Mouse (Mus musculus): Measurements from ENCODE around the gene Batf3. TPM values are rescaled to one million over a fixed set of nuclear protein-coding genes. Genes with fewer than 3 reads are reported as not detected.

Batf3 gene
- polyA plus RNA-seq, 1 experiment: 18.4 TPM

DNA sequence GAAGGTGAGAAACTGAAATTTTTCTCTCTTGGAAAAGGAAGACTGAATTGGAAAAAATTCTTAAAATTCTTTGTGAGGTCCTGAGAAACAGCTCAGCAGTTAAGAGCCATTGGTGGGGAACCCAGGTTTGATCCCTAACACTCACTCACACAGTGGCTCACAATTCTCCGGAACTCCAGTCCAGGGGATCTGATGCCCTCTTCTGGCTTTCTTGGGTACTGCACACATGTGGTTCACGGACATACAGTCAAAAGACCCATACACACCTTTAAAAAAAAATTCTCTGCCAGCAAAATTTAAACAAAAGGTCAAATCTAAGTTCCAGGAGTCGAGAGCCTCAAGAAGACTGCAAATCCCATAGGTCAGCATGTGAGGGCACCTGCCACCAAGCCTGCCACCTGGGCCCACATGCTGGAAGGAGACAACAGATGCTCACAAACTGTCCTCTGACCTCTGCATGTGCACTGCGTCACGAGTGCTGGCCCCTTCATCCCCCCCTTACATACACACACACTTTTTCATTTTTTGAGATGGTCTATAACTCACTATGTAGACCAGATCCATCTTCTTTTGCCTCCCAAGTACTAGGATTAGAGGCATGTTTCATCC is 12.6 kb upstream of the Batf3 start:
- Histone ChIP-seq H3K27me3 (ENCODE audit: control insufficient read depth, insufficient read depth, low read length) (no peaks in the 10 kb centered on the region), H3K27ac (ENCODE audit: control insufficient read depth, insufficient read depth, low read length) (no peak overlapping the region), H3K4me1 (replicated peaks; ENCODE audit: control insufficient read depth, insufficient read depth, low read length) (no peaks in the 10 kb centered on the region), H3K4me3 (ENCODE audit: control insufficient read depth, insufficient read depth, low read length) (no peak overlapping the region), H3K36me3 (ENCODE audit: control insufficient read depth, insufficient read depth, low read length) (peaks cover 19% of the 10 kb centered on the region; the same call in 1 of the 2 replicates)
- 74% methylated on average over 5 of the region's 5 CpGs for WGBS
- peak; percentile 60 for DNase-seq
- TF ChIP-seq CTCF (IDR thresholded peaks at IDR 0.05; ENCODE audit: borderline replicate concordance, control insufficient read depth, extremely low read depth, insufficient read depth, low read length, poor library complexity): no peak
- TF ChIP-seq POLR2A (IDR thresholded peaks at IDR 0.05; ENCODE audit: control insufficient read depth, extremely low read depth, insufficient read depth, low read length, poor library complexity): no peak

DNA sequence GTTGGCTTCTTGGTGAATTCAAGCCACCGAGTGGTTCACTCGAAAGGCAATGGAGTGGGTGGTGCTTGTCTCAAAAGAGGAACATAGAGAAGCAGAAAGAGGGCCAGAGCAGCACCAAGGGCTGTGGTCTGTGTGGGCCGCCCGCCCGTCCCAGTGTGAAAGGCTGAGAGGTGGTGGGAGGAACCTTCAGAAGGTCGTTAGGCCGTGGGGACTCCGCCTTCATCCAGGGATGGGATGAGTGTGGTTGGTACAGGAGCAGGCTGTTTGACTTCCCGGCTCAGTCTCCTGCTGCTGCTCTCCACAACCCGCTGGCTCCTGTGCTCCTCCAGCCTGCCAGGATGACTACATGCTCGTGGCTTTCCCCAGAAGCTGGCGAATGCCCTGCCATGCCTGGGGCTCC is 12.1 kb upstream of the Batf3 start:
- TF ChIP-seq CTCF (IDR thresholded peaks at IDR 0.05; ENCODE audit: borderline replicate concordance, control insufficient read depth, extremely low read depth, insufficient read depth, low read length, poor library complexity) (no peak), POLR2A (IDR thresholded peaks at IDR 0.05; ENCODE audit: control insufficient read depth, extremely low read depth, insufficient read depth, low read length, poor library complexity) (no peak)
- Histone ChIP-seq H3K4me1 (replicated peaks; ENCODE audit: control insufficient read depth, insufficient read depth, low read length) (no peaks in the 10 kb centered on the region), H3K36me3 (ENCODE audit: control insufficient read depth, insufficient read depth, low read length) (peaks cover 16% of the 10 kb centered on the region; the same call in 1 of the 2 replicates), H3K4me3 (ENCODE audit: control insufficient read depth, insufficient read depth, low read length) (no peak overlapping the region), H3K27me3 (ENCODE audit: control insufficient read depth, insufficient read depth, low read length) (no peaks in the 10 kb centered on the region), H3K27ac (ENCODE audit: control insufficient read depth, insufficient read depth, low read length) (no peak overlapping the region)
- DNase-seq: no peak
- 47% methylated on average over 12 of the region's 12 CpGs for WGBS

DNA sequence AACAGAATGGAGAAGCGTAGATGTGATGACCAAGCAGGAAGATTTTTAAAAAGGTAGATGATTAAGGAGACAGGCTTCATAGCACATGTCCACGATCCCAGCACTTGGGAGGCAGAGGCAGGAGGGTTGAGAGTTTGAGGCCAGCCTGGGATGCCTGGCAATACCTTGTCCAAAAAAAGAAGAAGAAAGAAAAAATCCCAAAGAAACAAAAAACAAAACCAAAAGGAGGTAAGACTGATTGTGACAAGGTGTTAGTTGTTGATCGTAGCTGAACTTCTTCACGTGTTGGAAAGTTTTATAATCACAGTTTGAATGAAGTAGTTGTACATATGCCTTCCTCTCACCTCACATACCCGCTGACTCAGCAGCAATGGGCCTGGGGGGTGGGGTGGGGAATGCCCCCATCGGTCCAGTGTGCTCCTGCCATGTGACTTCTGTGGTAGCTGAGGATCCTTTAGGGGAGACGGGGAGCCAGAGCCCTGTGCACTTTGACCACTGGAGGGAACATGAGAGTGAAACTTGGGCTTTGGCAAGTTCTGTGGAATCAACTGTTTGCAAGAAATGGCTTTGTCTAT is 11.3 kb upstream of the Batf3 start:
- TF ChIP-seq POLR2A (IDR thresholded peaks at IDR 0.05; ENCODE audit: control insufficient read depth, extremely low read depth, insufficient read depth, low read length, poor library complexity) (no peak), CTCF (IDR thresholded peaks at IDR 0.05; ENCODE audit: borderline replicate concordance, control insufficient read depth, extremely low read depth, insufficient read depth, low read length, poor library complexity) (no peak)
- DNase-seq: no peak

DNA sequence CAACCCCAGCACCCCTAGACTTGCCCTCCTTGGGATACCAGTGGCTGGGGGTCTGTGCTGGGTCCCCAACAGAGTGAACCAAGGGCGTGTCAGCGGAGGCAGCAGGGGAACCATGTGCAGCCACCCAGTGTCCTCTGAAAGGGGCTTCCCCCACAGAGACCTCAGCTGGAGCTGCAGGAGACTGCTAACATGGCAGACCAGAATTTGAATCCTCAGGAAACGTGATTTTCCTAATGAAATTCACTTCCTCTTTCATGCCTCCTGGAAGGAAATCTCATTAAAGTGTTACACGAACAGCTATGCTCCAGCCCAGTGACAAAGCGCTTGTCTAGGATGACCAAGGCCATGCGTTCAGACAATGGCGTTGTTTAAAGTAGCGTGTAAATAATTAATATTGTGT is 10.7 kb upstream of the Batf3 start:
- WGBS: 91% methylated on average over 8 of the region's 8 CpGs
- no peak for DNase-seq
- Histone ChIP-seq H3K27me3 (ENCODE audit: control insufficient read depth, insufficient read depth, low read length) (no peaks in the 10 kb centered on the region), H3K27ac (ENCODE audit: control insufficient read depth, insufficient read depth, low read length) (no peak overlapping the region), H3K4me3 (ENCODE audit: control insufficient read depth, insufficient read depth, low read length) (no peak overlapping the region), H3K36me3 (ENCODE audit: control insufficient read depth, insufficient read depth, low read length) (peaks cover 6% of the 10 kb centered on the region; the same call in 1 of the 2 replicates), H3K4me1 (replicated peaks; ENCODE audit: control insufficient read depth, insufficient read depth, low read length) (no peaks in the 10 kb centered on the region)
- no peak for TF ChIP-seq POLR2A (IDR thresholded peaks at IDR 0.05; ENCODE audit: control insufficient read depth, extremely low read depth, insufficient read depth, low read length, poor library complexity)
- no peak for TF ChIP-seq CTCF (IDR thresholded peaks at IDR 0.05; ENCODE audit: borderline replicate concordance, control insufficient read depth, extremely low read depth, insufficient read depth, low read length, poor library complexity)

More for the DNA sequence above, 11.3 kb upstream of the Batf3 start:
- H3K36me3 ChIP-seq (ENCODE audit: control insufficient read depth, insufficient read depth, low read length): peaks cover 12% of the 10 kb centered on the region; the same call in 1 of the 2 replicates
- 60% methylated on average over 7 of the region's 7 CpGs for WGBS
- H3K27me3 ChIP-seq (ENCODE audit: control insufficient read depth, insufficient read depth, low read length): no peaks in the 10 kb centered on the region
- H3K4me3 ChIP-seq (ENCODE audit: control insufficient read depth, insufficient read depth, low read length): no peak overlapping the region
- H3K4me1 ChIP-seq (replicated peaks; ENCODE audit: control insufficient read depth, insufficient read depth, low read length): no peaks in the 10 kb centered on the region
- H3K27ac ChIP-seq (ENCODE audit: control insufficient read depth, insufficient read depth, low read length): no peak overlapping the region

DNA sequence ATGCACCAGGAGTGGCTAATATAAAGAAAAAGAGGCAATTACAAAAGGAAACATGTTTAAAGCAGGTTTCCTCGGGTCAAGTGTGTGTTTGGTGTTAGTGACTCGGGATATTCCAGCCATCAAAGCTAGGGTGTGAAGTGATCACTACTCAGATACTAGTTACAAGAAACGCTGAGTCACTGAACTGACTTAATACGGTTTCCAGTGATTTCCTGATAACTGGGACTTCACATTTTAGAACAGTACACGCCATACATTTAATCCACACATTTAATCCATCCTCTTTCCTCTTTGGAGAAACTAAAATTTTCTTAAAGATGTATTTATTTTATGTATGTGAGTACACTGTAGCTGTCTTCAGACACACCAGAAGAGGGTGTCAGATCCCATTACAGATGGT is 9.7 kb upstream of the Batf3 start:
- TF ChIP-seq CTCF (IDR thresholded peaks at IDR 0.05; ENCODE audit: borderline replicate concordance, control insufficient read depth, extremely low read depth, insufficient read depth, low read length, poor library complexity): no peak
- TF ChIP-seq POLR2A (IDR thresholded peaks at IDR 0.05; ENCODE audit: control insufficient read depth, extremely low read depth, insufficient read depth, low read length, poor library complexity): no peak
- Histone ChIP-seq H3K36me3 (ENCODE audit: control insufficient read depth, insufficient read depth, low read length) (no peaks in the 10 kb centered on the region), H3K4me3 (ENCODE audit: control insufficient read depth, insufficient read depth, low read length) (no peak overlapping the region), H3K4me1 (replicated peaks; ENCODE audit: control insufficient read depth, insufficient read depth, low read length) (no peaks in the 10 kb centered on the region), H3K27ac (ENCODE audit: control insufficient read depth, insufficient read depth, low read length) (no peak overlapping the region), H3K27me3 (ENCODE audit: control insufficient read depth, insufficient read depth, low read length) (no peaks in the 10 kb centered on the region)
- WGBS: 41% methylated on average over 5 of the region's 5 CpGs
- no peak for DNase-seq

DNA sequence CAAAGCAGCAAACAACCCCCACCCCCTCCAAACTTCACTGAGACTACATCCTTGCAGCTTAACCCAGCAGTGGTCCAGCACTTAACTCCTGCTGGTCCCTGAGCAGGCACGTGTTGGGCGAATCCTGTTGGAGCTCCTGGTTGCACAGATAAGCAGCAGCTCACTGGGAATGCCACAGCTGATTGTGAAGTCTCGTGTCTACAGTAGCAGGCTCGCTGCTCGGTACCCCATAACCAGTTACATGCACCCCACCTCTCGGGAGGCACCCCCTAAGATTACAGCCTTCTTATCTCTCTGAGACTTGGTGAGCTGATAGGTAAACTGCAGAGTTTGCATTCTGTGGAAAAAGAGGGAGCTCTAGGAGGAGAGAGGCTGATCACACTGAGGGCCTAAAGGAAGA is 8.3 kb upstream of the Batf3 start:
- no peak overlapping the region for H3K27ac ChIP-seq (ENCODE audit: control insufficient read depth, insufficient read depth, low read length)
- no peak for DNase-seq
- no peaks in the 10 kb centered on the region for H3K4me1 ChIP-seq (replicated peaks; ENCODE audit: control insufficient read depth, insufficient read depth, low read length)
- no peaks in the 10 kb centered on the region for H3K27me3 ChIP-seq (ENCODE audit: control insufficient read depth, insufficient read depth, low read length)
- H3K36me3 ChIP-seq (ENCODE audit: control insufficient read depth, insufficient read depth, low read length): no peaks in the 10 kb centered on the region
- H3K4me3 ChIP-seq (ENCODE audit: control insufficient read depth, insufficient read depth, low read length): no peak overlapping the region
- 94% methylated on average over 6 of the region's 6 CpGs for WGBS
- no peak for TF ChIP-seq POLR2A (IDR thresholded peaks at IDR 0.05; ENCODE audit: control insufficient read depth, extremely low read depth, insufficient read depth, low read length, poor library complexity)
- TF ChIP-seq CTCF (IDR thresholded peaks at IDR 0.05; ENCODE audit: borderline replicate concordance, control insufficient read depth, extremely low read depth, insufficient read depth, low read length, poor library complexity): no peak

All from thymus, adult 2 months (tissue).